Mouse (Mus musculus) kidney, postnatal 36 days (tissue): Measurements from ENCODE around the gene Fgf18.
A peak's percentile ranks its signal among the peaks of the same experiment; 100 is the strongest.

ENCODE experiments used
- DNase-seq, 2 experiments: peaks; one replicate each; pipeline ENCODE4 v3.0.0; 2021 to 2022; ENCODE audit warnings: mixed read lengths in 2 of 2

The Fgf18 gene

DNA sequence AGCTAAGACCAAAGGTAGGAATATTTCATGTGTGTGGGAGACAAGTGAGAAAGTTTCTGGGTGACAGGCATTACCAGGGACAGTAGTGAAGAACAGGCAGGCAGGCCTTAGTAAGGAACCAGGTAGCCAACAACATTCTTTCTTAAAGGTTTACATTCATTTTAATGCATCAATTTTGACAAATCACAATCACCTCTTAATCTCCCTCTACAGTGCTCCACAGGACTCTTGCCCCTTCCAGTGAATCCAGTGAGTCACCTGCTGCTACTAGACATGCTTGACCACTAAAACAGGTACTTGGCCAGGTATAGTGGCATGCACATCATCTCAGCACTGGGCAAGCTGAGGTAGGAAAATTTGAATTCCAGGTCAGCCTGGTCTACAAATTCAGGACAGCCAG, 3.2 kb upstream of the Fgf18 start:
- DNase-seq = no peak

DNA sequence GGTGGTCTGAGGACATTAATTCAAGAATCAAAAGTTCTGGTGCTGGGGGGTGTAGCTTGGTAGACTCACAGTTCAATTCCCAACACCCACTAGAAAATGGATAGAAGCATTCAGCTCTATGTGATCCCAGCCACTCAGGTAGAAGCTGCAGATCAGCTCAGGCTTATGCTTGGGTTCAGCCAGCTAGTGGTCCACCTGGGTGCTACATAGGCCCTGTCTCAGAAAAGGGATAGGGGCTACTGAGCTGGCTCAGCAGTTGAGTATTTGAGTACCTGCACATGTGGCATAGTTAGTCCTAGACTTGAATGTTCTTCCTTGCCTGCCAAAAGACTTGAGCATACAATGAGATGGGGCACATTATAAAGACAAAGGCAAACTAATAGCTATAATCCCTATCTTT, 2.3 kb upstream of the Fgf18 start:
- DNase-seq = no peak

DNA sequence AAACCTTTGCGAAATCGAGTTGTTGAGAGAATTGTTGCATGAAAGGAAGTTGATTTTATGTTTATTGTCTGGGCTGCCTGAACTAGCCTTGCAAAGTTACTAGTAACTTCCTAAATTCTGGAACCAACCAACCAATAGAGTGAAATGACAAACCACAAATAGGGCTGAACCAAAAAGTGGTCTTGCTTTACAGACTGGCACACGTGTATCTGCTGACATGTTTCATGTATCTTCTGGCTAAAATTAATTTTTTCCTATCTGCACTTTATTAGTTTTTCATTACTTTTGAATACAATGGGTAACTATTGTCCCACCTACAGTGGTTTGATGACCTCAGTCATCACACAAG, 1.9 kb upstream of the Fgf18 start:
- DNase-seq = no peak

DNA sequence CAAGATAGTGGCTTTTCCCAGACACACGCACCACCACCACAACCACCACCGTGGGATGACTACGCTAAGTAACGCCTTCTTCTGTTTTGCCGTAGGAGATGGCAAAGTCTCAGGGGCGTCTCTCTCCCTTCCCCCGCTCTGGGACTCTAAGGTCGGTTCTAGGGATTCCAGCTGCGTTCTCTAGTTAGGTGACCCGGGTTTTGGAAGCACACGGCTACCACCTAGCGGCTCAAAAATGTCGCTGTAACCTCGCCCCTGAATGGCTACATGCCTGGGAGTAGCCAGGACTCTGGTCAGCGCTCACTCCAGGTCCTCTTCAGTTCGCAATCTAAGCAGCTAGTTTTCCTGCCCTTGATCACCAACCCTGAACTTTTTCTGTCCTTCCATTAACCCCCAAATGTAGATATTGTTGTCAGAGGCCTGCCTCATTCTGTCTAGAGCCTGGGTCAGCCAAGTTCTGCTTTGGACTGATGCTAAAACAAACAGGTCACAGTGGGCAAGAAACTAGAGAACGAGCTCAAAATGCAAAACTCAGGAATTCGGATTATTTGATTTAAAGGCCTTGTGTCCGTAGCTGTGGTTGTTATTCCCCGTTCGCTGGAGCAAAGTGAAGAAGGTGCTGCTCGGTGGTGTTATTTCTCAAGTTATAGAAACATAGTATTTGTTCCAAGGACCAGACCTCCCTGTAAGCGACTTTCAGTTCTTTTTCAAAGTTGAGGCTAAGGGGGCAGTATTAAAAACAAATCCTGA, 1.3 kb upstream of the Fgf18 start:
- DNase-seq = peak; percentile 76 to 85

DNA sequence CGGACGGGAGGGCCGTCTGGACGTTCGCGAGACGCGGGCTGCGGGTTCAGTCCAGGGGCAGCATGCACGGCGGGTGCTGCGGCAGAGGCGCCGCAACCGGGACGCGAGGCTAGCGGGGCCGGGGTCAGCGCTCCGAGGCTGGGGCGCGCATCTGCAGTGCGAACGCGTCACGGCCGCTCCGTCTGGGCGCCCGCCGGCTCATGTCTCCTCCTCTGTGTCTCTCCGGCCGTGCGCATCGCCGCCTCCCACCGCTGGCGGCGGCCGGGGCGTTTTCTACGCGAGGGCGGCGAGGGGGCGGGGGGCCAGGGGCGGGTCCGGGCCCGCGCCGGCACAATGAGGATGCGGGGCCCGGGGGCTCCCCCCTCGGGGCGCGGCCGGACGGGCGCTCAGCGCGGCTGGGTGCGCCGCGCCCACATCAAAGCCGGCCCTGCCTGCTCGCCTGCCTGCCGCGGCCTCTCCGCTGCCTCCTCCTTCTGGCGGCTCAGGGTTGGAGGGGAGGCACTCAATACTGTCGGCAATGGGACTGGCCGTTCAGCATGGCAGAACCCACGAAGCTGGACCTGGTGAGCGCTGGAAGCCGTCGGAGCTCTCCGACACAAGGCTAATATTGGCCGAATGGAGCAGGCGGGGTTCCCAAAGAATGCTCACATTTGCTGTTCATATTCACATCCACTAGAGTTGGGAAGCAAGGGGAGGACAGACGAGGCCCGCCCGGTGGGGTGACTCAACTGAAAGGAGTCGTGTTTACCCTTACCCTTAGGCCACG, 555 bp upstream of the Fgf18 start:
- DNase-seq = peak; percentile 32 to 55

DNA sequence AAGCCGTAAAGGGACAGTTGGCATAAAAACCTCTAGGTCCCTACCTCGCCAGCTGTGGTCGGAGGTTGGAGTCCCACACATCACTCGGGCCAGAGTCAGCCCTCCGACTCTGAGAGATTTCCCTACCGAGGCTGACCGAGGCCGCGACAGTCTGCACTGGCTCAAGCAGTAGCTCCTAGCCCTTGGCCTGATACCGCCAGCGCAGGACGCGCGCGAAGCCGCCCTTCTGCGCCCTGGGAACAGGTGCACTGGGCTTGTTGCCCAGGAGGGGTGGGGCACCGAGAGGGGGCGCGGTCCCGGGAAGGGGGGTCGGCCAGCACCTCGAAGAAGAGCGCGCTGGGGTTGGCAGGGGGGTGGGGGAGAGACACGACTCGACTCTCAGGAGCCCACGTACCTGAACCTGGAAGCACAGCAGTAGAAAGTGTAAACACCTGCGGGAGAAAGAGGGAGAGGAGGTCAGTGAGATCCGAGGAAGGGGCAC, 509 bp downstream of the Fgf18 start:
- DNase-seq = peak; percentile 51 to 77

DNA sequence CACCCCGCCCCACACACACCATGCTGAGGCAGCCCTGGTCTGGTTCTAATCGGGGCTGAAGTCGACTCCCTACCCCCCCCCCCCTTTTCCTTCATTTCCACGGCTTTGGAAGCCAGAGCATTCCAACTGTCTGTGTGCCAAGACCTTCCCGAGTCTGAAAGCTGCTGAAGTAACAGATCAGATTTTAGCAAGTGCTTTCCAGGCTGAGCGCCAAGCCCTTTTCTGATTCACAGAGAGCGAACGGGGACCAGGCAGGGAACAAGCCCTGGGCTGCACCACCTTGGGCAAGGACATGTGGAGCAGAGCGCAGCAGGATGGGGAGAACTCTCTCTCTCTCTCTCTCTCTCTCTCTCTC, 1.1 kb downstream of the Fgf18 start:
- peak; percentile 78 to 84 for DNase-seq

DNA sequence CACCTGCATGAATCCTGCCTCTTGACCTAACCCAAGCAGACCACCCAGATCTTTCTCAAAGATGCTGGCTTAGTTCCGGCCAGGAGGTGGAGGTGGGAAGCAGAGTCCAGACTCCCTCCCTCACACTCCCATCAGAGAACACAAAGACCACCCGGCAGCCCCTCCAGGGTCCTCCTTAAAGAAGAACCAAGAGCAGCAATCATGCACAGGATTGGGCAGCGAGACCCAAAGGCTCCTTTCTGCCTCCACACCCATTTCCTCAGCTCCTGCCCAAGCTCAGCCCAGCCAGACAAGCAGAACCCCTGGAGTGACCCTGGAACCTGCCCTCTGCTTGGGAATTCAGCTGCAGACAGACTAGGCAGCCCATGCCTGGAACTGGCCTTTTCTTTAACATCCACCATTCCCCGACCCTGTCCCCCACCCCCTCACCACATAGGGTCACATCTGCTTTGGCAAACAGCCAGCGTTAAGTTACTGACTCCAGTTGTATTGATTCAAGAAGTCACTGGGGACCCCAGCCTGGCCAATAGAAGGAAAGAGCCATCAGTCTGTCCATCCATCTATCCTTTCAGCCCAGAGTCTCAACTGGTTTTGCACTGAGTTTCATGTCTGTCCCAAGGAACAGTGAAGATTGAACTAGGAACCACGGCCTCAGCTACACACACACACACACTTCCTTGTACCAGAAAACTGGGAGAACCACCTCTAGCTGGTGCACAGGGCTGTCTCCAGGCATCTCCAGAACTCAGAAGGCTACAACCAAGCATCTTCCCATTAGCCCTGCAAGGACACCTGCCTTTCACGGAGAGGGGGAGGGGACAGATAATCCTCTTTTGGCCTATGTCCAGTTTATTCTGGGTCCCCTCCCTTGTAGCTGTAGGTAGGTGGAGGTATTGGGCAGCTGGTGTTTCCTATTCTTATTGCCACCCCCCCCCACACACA, 1.7 kb downstream of the Fgf18 start:
- DNase-seq = peak in 1 of 2 experiments; percentile 14

DNA sequence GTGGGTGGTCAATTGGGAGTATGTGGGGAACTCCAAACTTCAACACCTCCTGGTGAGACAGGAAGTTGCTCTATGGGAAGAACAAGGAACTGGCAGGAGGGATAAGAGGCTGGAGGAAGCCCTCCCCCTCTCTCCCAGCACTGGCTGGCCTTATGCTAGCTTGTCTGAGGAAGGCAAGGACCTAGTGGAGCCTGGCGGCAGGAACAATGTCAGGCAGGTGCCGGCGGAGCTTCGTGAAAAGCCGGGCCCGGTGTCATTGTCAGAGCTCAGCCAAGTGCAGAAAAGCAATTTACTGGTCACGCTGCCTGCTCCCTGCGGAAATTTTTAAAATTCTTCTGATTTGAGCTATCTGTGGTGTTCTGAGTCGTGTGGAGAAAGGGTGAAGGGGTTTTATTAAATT, 3.3 kb downstream of the Fgf18 start:
- DNase-seq = no peak

DNA sequence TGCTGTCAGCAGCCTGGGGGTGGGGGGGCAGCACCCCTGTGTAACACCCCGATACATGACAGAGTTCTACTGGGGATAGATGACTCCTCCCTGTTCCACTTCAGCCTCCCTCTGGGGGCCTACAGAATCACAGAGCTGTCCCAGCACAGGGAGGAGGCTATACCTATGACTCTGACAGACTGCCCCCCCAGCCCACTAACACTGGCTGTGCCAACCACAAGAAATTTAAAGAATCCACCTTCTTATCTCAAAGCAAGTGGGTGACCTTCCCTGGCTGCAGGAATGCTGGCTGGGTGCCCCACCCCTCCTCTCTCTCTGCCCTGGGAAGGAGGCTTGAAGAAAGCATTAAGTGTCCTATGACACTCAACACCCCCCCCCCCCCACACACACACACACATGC, 4.4 kb downstream of the Fgf18 start:
- DNase-seq = no peak

DNA sequence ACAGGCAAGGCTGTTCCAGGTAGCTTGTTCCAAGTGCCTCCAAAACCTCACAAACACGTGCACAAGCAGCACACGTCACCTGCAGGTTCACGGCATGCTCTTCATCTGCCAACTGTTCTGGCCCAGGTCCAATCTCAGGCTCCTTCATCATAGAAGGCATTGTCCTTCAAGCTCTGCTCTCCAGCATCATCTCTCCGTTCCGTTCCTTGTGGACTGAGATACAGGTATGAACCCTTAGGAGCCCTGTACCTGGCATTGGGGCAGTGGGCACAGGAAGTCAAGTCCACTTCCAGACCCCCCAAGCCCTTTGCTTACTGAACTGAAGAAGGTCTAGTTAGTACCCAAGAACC, 7.1 kb downstream of the Fgf18 start:
- no peak for DNase-seq

DNA sequence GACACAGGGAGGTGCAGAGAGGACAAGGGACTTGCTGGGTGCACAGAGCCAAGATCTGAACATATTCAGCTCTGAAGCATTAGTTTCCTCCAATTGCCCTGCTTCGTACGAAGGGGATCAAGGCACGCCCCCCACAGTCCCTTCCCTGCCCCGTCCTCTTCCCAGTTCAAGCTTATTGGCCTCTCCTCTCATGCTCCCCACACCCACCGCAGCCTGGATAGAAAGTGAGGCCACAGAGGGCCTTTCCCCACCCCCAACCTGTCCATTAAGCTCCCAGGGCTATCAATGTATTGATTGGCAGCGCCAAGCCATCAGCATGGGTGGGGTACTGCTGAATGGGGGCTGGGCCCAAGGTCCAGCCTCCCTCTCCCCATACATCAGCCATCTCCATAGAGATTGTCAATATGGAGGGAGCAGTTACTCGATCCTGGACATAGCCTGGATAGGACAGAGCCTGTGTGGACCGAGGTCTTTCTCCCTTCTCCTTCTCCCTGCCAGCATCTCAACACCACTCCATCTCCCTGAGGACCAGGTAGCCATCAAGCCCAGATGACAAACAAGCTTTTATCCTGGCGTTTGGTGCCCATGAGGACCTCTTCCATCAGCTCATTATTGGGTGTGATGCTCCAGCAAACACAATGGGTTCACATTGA, 7.6 kb downstream of the Fgf18 start:
- no peak for DNase-seq

DNA sequence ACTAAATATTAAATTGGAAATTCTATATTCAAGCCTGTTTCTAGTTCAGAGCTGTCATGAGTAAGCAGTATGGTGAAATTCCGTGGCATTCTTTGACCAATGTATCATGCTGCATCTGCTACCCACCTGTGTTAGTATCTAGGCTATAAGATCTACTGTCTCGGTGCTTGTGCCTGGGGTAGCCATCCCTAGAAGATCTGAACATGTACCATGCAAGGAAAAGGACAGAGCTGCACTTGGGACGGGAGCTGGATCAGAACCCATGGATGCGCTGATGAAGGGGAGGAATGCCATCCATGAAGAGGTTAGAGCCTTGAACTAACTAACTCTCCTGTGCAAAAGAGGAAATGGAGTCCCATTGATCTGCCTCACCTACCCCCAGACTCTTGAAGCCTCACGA, 8.5 kb downstream of the Fgf18 start:
- DNase-seq = no peak

DNA sequence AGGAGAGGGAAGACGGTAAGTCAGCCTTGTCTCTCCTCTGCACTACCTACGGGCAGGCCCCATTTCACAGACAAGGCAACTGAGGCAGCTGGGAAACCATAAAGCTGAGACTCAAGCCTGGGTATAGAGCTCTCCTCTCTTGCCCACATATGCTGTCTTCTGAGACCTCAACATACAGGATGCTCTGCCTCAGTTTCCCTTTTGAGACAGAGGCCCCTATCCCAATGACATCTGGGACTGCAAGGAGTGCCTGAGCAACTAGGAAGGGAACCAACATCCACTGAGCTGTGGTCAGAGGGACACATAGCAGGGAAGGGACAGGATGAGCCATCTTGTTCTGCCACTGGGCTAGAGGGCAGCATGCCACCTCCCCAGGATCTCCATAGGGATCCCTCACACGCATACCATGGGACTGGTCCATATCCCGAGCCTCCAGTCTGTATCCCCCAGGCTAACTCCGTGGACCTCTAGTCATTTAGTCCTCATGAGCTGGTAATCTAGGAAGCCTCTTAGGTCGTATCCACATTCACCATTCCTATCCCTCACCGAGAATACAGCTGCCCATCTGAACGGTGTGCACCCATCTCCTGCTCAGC, 12.7 kb downstream of the Fgf18 start:
- DNase-seq = no peak

DNA sequence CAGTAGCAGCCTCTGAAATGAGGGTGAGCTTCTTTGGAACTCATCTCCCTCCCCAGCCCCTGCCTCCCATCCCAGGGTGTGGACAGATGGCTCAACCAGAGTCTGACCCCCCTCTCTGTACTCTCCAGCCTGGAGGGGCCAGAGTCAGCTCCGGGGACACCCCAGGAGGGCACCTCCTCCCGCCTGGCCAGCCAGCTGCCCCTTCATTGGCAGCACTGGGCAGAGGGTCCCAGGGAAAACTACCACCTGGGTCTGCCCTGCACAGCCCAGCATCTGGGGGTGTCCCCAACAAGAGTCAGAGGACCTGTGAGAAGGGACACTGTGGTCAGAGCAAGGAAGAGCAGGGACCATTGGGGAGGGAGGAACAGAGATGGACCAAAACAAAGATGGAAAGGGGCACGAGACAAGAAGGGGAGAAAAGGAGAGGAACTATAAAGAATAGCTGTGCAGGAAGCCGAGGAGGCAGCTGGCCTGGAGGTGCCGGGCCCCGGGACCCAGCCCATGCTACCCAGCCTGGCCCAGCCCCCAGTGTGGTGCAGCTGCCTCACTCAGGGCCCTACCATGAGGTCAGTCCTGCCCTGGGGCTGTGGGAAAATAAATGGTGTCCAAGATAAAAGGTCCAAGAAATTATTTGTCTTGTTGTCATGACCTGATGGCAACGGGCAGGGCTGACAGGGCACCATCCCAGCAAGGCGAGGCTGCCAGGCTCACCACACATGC, 14.4 kb downstream of the Fgf18 start:
- DNase-seq = no peak

DNA sequence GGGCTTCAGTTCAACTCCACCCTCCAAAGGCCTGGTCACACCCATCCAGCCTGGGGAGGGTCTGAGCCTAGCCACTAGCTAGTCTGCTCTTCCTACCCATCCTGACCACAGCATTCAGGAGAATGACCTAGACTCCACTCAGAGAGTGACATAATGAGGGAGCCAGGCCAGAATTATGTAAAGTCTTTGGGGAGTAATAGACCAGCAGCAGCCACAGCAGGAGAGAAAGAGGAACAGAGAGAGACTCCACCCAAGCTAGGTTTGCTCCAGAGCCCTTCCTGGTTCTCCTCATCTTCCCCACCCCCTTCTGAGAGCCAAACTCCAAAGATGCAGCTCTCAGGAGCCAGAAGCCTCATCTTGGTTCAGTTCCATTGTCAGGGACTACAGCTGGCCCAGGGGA, 20.1 kb downstream of the Fgf18 start:
- no peak for DNase-seq

DNA sequence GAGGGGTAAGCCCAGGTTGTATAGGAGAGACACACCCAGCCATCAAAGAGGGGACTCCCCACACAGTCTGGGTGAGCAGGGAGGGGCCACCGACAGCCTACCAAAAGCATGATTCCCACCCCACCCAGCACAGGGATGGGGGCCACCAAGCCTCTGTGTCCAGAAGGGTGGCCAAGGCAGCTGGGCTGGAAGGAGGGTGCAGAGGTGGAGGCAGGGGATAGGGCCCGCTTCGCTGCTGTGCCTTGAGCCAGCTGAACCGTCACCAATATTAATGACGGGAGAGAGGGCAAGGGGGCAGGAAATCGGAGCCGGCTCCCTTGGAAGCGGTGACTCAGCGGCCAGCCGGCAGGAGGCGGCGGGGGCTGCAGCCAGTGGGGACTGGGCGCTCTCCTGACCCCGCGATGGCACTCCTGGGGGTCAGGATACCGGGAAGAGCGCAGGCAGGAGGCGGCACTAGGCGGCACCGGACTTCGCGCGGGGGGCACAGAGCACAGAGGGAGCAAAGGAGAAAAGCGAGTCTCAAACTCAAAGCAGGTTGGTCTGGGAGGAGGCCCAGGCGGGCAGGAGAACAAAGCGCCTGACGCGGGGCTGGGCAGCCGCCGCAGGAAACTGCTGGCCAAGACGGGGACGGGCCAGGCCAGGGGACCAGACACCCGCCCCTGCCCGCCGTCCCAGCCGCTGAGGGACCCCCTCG, 24.5 kb downstream of the Fgf18 start:
- DNase-seq = peak; percentile 73 to 85

DNA sequence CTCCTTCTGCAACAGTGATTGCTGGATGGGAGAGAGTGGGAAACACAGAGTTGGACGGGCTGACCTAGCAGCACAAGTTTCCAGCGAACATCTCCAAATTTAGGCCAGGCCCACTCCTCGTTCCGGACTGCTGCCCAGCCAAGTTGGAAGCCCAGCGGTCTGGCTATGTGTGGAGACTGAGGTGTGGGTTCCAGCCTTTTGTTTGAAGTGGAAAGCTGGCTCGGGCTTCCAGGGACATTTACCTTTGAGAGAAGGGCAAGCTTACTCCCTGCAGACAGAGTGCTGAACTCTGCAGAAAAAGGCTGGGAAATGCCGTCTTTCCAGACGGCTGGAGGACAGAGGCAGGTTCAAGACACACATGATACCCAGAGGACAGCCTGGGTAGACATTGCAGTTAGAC, 27.6 kb downstream of the Fgf18 start:
- peak; percentile 34 to 55 for DNase-seq

DNA sequence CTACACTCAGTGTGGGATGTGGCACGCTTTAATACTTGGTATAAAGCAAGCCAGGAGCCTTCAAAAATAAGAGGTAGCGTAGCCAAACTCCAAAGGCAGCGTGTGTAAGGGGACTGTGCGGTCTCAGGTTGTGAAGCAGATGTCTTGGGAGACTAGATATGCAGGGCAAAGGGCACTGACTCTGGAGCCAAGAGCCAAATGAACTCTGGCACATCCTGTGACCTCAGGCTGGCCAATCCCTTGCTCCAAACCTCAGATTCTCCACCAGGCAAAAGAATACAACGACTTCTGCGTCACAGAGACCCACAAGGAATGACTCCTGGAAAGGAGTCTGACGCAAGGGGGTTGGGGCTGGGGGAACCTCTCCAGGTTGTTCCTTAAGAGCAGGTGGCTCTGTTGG, 28.1 kb downstream of the Fgf18 start:
- peak; percentile 79 to 82 for DNase-seq

DNA sequence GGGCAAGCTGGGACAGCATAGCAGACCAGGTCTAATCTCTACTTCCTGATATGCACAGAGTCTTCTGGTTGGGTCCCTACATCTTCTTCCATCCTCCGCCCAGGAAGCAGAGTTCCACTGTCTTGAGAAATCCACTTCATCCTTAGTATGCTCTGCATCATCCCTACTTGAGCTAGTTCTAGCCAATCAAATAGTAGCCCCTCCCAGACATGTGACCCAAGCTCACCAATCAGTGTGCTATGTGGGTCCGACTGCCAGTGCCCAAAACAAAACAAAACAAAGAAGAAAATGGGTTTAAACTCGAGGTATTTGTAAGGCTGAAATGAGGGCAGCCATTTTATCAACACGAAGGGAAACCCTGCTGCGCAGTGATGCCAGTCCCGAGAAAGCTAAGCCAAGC, 28.7 kb downstream of the Fgf18 start:
- DNase-seq = peak in 1 of 2 experiments; percentile 11

DNA sequence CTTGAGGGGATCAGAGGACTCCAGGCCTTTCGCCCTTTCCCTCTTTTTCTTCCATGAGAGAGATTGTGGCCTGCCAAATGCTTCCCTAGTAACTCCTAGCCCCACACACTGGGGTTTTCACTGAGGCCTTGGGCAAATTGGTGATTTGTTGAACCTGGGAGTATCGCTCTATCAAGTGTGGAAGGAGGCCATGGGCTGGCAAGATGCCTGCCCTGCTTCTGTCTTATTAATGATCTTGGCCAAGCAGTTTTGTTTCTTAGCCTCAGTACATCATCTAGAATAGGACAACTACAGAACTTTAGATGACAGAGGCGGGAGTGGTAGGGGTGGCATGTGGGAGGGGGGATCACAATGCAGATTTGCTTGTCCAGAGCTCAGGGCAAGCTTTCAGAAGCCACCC, 31.4 kb downstream of the Fgf18 start:
- no peak for DNase-seq
